Mouse (Mus musculus) large intestine, adult 2 months (tissue): ENCODE measurements around the gene Rilpl1. TPM values are rescaled to one million over a fixed set of nuclear protein-coding genes. Genes with fewer than 3 reads are reported as not detected.
"Not testable (repeated sequence)": the region's sequence is repeated elsewhere in the genome, so short reads cannot be mapped to it uniquely, and the experiment has no call there.

ENCODE experiments used
- DNase-seq: peaks from one replicate; pipeline ENCODE4 v3.0.0-alpha.2; 2012; ENCODE audit warnings: low read depth, low spot score
- WGBS: fragments of 180-500 bp; shearing (Covaris S2); methylation state at CpG from one replicate; pipeline ENCODE4 v1.1.7; 2018; 5-methylcytosine and 5-hydroxymethylcytosine counted together
- polyA plus RNA-seq: library from polyadenylated mRNA; depleted of rRNA; stranded (reverse); fragments of >200 nt; gene quantifications from 2 replicates; pipeline ENCODE4 v1.2.3, GENCODE M21; 2012

The Rilpl1 gene
- polyA plus RNA-seq, 1 experiment, result 1.8 TPM

DNA sequence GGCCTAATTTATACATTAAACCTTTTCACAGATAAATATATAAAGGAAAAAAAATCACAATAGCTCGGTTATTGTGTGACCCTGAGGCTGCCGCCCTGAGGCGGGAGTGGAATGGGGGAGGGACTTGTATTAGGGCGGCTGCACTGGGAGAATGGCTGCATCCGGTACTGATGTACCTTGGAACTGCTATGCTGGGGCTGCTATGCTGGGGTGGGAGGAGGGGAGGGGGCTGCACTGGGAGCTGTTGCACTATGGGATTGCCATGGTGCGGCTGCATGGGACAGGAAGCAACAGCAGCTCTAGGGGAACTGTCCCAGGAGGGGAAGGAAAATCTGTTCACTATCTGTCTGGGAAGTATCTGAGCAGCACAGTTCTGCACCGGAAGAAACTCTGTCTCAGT lies 1.3 kb upstream of the Rilpl1 start:
- WGBS, result 57% methylated on average over 7 of the region's 7 CpGs
- DNase-seq, result no peak

DNA sequence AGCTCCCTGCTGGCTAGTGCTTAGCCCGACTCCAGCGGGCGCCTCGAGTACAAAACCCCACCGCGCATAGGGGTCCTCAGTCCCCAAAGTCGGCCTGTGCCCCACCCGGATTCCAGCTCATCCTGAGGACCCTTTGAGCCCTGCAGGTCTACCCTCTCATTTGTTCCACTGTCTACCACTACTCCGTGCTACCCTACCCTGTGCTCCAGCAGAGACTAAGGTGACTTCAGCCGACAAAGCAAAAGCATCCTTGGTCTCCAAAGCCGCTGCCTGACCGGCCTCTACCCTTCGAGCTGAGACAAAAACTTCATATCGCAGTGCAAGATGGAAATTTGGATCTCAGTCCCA lies 366 bp upstream of the Rilpl1 start:
- DNase-seq, result no peak
- 20% methylated on average over 14 of the region's 14 CpGs for WGBS

GRCm38 (mm10) chr5:124529697-124530096 lies 1.5 kb downstream of the Rilpl1 start:
- no peak for DNase-seq

GRCm38 (mm10) chr5:124529191-124529651 lies 2.0 kb downstream of the Rilpl1 start:
- DNase-seq, result no peak

More at GRCm38 (mm10) chr5:124529697-124530096, 1.5 kb downstream of the Rilpl1 start:
- WGBS, result 62% methylated on average over 8 of the region's 8 CpGs

DNA sequence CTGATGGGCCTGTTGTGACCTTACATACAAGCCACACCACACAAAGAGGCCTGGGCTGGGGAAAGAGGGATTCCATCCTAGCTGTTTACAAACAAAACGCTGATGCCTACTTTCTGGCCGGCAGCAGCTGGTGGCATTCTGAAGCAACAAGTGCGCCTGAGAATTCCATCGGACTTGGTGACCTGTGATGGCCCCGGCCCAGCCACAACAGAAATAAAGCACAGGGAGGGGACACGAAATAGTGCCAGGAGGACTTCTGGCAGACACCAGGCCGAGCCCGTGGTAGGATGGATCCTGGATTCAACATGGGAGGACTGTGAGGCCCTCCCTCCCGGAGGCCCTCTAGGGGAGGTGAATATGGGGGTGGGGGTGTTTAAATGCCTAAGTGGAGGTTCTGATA lies 2.4 kb downstream of the Rilpl1 start:
- DNase-seq, result no peak
- 56% methylated on average over 9 of the region's 9 CpGs for WGBS

More at GRCm38 (mm10) chr5:124529191-124529651, 2.0 kb downstream of the Rilpl1 start:
- 56% methylated on average over 8 of the region's 8 CpGs for WGBS

GRCm38 (mm10) chr5:124528351-124528750 lies 2.8 kb downstream of the Rilpl1 start:
- no peak for DNase-seq
- 67% methylated on average over 4 of the region's 4 CpGs for WGBS

- WGBS, result 80% methylated on average over 5 of the region's 5 CpGs
- DNase-seq, result no peak
These were observed 6.2 kb downstream of the Rilpl1 start for GRCm38 (mm10) chr5:124524943-124525342.

GRCm38 (mm10) chr5:124523032-124523431 lies 8.2 kb downstream of the Rilpl1 start:
- 95% methylated on average over 8 of the region's 8 CpGs for WGBS
- no peak for DNase-seq

DNA sequence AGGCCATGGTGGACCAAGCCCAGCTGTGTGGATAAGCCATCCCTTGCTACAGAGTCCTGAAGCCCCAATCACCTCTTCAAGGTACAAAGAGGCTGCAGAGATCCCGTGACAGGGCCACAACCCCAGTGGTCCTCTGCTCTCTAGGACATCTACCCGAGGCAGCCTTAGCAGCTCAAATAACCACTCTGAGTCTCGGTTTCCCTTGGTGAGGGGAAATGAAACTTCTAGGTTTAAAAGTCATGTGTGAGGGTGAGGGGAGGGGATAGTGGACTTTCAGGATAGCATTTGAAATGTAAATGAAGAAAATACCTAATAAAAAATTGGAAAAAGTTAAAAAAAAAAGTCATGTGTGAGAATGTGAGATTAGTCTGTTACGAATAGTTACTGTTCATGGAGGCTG lies 9.6 kb downstream of the Rilpl1 start:
- no peak for DNase-seq
- WGBS, result 89% methylated on average over 4 of the region's 4 CpGs

DNA sequence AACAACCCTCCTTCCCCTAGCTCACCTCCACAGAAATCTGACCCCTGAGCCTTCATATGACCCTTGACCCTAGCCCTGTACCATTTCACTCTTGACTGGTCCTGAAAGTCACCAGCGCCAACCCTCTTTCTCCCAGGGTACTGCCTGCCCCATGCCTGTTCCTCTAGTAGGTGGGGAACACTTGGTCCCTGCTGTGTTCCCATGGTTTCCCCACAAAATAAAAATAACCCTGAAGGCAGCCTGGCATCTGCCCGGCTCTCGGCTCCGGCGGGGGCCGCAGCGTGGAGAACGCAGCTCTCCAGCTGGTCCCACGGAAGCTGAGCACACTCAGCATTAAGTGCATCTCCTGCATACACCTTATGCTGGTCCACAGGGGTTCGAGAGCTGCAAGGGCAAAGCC lies 12.5 kb downstream of the Rilpl1 start:
- DNase-seq, result no peak
- WGBS, result 89% methylated on average over 10 of the region's 10 CpGs

DNA sequence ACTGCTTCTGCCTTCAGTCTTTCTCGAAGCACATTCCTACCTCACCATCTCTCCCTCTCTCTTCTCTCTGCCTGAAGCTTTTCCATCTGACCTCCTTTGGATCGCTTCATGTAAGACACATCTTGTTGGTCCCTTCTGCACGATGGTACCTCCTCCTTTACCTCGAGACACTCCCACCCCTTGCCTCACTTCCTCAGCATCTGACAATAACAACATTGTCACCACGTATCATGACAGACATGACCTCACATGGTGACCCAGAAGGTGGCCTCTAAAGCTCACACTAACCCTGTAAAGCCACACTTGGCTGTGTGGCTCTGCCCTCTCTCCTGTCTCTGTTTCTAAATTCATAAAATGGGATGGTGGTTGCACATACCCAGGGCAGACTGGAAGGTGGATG lies 15.4 kb downstream of the Rilpl1 start:
- no peak for DNase-seq
- WGBS, result 70% methylated on average over 5 of the region's 5 CpGs

- whole genome bisulfite sequencing, result 91% methylated on average over 10 of the region's 10 CpGs
- DNase-seq, result no peak
These were observed 20.6 kb downstream of the Rilpl1 start for GRCm38 (mm10) chr5:124510536-124511050.

GRCm38 (mm10) chr5:124509742-124510237 lies 21.4 kb downstream of the Rilpl1 start:
- no peak for DNase-seq
- 35% methylated on average over 12 of the region's 12 CpGs for WGBS

DNA sequence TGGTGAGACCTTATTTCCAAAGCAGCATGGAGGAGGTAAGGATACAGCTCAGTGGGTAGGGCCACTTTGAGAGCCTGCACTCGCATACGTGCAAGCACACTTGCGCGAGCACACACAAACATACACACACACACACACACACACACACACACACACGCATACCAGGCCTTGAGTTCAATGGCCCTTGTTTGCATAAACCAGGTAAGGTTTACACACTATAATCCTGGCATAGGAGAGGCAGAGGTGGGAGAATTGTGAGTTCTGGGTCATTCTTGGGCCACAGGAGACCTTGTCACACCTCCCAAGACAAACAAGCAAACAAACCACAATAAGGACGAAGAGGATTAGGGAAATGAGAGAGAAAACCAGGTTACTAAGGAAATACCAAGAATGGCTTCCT lies 22.0 kb downstream of the Rilpl1 start:
- DNase-seq, result no peak
- 55% methylated on average over 6 of the region's 6 CpGs for WGBS

DNA sequence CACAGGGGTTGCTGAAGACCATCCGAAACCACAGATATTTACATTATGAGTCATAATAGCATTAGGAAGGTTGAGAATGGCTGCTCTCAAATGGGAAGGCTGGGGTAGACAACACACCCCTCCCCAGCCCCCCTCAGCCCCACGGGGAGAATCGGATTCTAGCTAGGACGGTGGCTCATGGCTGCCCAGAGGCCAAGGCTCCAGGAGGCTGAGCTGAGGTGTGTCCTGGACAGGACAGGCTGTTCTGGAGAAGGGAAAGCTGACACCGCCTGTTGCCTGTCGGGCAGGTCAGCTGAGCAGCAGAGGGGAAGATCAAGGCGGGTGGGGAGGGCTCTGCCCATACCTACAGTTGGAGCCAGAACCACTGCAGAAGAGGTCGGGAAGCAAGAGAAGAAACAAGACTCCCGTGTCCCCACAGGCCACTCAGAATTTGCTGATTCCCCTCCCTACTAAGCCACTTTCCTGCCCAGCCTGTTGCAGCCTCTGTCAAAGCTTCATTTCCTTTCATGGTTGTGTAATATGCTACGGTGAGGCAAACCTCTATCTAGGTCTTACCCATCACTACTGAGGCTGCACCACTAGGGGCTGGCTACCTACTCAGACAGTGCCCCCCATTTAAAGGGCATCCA lies 24.3 kb downstream of the Rilpl1 start:
- WGBS, result 28% methylated on average over 10 of the region's 10 CpGs
- no peak for DNase-seq

DNA sequence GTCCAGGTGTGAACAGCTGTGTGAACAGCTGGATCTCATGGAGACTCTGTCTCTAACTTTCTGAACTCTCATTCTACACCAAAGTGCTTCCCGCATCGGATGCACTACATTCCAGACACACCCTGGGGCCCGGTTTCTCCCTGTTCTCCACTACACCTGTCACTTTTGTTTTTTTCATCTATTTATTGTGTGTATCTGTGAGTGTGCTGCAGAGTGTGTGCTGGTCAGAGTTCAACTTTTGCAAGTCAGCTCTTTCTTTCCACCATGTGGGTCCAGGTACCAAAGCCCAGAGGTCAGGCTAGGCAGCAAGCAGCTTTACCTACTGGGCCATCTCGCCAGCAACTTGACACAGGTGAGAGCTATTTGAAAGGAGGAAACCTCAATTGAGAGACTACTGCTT lies 26.0 kb downstream of the Rilpl1 start:
- WGBS, result 38% methylated on average over 4 of the region's 4 CpGs
- DNase-seq, result no peak

DNA sequence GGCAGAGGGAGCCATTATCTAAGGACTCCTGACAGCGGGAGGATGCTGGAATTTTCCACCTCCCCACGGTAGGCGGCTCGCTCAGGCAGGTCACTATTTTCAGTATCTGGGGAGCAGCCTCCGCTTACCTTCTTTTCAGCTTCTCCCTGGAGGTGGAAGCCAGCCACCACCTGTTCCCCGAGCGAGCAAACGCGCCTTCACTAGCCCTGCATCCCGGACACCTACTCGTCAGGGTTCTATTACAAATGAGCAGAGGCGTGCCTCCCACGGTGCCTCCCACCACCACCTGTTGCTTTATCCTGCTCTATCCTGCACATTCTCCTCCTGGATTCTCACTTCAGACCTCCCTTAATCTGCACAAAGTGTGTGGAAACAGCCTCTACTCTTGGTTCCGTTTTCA lies 27.4 kb downstream of the Rilpl1 start:
- no peak for DNase-seq
- 74% methylated on average over 14 of the region's 14 CpGs for WGBS

DNA sequence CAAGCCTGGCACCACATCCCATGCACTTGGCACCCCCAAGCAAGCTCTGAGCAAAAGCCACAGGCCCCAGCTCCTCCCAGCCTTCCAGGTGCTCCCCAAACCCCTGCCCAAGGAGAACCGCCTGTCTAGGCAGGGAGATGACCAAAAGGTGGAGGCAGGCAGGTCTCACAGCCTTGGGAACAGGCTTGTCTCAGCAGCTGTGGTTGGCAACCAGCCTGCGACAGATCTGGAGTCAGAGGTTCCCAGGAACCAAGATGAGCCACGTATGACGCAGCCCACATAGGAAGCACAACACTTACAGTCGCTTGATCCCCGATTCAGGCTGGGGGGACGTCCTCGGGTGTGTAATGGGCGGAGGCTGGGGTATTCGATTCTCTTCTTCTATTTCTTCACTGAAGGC lies 29.6 kb downstream of the Rilpl1 start:
- 82% methylated on average over 10 of the region's 10 CpGs for WGBS

DNA sequence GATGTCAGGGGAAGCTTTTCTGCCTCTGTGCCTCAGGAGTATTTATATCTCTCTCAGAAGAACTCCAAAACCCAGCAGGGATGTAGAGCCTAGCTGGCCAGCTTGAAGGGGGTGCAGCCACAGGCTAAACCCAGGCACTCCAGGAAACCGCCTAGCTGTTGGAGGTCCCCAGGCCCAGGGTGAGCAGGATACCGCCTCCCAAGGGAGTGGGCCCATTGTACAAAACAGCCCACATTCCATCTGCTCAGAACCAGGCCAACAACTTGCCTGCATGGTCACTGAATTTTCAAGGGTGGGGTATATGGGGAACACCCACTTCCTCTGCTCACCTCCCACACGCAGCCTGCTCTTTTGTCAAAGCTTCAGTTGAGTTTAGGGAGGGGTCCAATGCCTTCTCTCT lies 30.6 kb downstream of the Rilpl1 start:
- WGBS, result 84% methylated on average over 3 of the region's 3 CpGs
- no peak for DNase-seq

More for the DNA sequence above, 29.6 kb downstream of the Rilpl1 start:
- DNase-seq, result no peak

- 81% methylated on average over 4 of the region's 4 CpGs for WGBS
- DNase-seq, result not testable (repeated sequence)
These were observed 31.2 kb downstream of the Rilpl1 start for GRCm38 (mm10) chr5:124500037-124500436.

DNA sequence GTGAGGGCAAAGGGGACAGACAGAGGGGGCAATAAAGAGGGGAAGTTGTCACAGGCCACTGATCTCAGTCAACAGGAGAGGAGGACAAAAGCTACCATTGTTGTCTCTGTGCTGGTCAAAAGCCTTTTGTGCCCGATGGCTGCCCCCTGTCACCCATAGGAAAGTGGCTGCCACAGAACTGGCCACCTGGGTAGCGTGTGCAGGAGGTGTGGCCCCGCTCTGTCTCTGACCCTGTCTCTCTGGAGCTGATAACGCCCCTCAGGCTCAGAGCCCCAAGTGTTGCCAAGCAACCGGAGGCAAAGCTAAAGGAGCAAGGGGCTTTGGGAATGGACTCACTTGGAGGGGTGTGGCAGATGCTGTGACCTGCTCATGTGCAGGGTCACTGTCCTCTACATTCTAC lies 32.2 kb downstream of the Rilpl1 start:
- DNase-seq, result no peak
- WGBS, result 58% methylated on average over 5 of the region's 5 CpGs
